Comparison of ENCODE assay signal across 8 mouse cellular contexts in the genomic region with DNA sequence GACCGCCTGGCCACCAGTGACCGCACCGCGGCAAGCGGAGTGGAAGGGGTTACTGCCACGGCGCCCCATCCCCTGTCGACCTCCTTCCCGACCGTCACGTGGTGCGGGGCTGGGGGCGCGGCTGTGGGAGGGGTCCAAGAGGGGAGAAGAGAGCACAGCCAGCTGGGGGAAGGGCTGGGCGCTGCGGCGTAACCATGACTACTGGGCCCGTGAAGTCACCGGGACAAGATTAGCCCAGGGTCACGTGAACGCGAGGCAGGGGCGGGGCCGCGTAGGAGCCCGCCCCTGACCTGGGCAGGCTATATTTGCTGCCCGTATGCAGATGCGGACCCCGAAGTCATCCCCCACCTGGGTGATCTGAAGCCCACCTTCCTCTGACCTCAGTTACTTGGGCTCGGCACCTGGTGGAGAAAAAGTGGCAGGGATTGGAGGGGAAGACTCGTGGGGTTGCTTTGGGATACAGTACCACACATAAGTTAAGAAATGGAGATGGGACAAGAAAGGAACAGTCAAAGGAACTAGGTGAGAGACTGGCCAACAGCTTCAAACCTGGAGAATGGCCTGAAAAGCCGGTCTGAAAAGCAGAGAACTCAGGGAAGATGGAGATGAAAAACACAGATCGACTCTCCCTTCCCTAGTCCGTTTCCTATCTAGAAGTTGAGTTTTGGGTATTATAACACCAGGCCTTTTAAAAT. TPM values are rescaled to one million over a fixed set of nuclear protein-coding genes. Genes with fewer than 3 reads are reported as not detected.
DNase-seq lines count a peak whose midpoint lies in the region; ATAC-seq and TF ChIP-seq lines count a peak whose summit lies in the region.

No protein-coding gene starts in this region.

- H3K4me1 ChIP-seq in E14TG2a.4 (replicated peaks; ENCODE audit: low read depth, low read length), result peaks cover 67% of the 10 kb centered on the region
- H3K4me1 ChIP-seq in forebrain, embryonic 12.5 days, result peaks cover 66% of the 10 kb centered on the region
- peaks cover 13% of the 10 kb centered on the region for H3K4me1 ChIP-seq in heart, postnatal 0 days (ENCODE audit: control insufficient read depth, insufficient read depth)
- peaks cover 28% of the 10 kb centered on the region for H3K4me1 ChIP-seq in liver, embryonic 15.5 days (replicated peaks)
- peaks cover 52% of the 10 kb centered on the region for H3K4me1 ChIP-seq in neural tube, embryonic 12.5 days
- H3K4me1 ChIP-seq in stomach, postnatal 0 days (replicated peaks; ENCODE audit: control insufficient read depth, insufficient read depth), result no peaks in the 10 kb centered on the region

- H3K9me3 ChIP-seq in E14TG2a.4 (ENCODE audit: low read length), result no peaks in the 10 kb centered on the region
- no peaks in the 10 kb centered on the region for H3K9me3 ChIP-seq in forebrain, embryonic 12.5 days
- H3K9me3 ChIP-seq in heart, postnatal 0 days (replicated peaks; ENCODE audit: control insufficient read depth, low read length), result no peaks in the 10 kb centered on the region
- no peaks in the 10 kb centered on the region for H3K9me3 ChIP-seq in liver, embryonic 15.5 days (replicated peaks)
- H3K9me3 ChIP-seq in neural tube, embryonic 12.5 days, result no peaks in the 10 kb centered on the region
- no peaks in the 10 kb centered on the region for H3K9me3 ChIP-seq in stomach, postnatal 0 days (ENCODE audit: control insufficient read depth, low read length)

- DNase-seq in c-Kit-positive CD71-positive TER-119-positive erythroid progenitor cells, embryonic 14.5 days (ENCODE audit: low spot score), result peak; percentile 70
- DNase-seq in heart, postnatal 0 days (ENCODE audit: low spot score), result peak; percentile 82
- DNase-seq in kidney, postnatal 36 days, result peak; percentile 90 to 92
- peak; percentile 88 for DNase-seq in stomach, postnatal 0 days (ENCODE audit: low spot score)

- H3K27ac ChIP-seq in forebrain, embryonic 12.5 days, result peak overlapping the region; percentile 90
- peak overlapping the region; percentile 54 for H3K27ac ChIP-seq in heart, postnatal 0 days (ENCODE audit: low read depth)
- H3K27ac ChIP-seq in liver, embryonic 15.5 days (replicated peaks), result no peak overlapping the region
- H3K27ac ChIP-seq in neural tube, embryonic 12.5 days, result peak overlapping the region; percentile 75
- peak overlapping the region; percentile 78 for H3K27ac ChIP-seq in stomach, postnatal 0 days (replicated peaks)

- peak overlapping the region; percentile 90 for H3K4me3 ChIP-seq in E14TG2a.4 (replicated peaks; ENCODE audit: low read length)
- peak overlapping the region; percentile 59 for H3K4me3 ChIP-seq in forebrain, embryonic 12.5 days (replicated peaks)
- H3K4me3 ChIP-seq in heart, postnatal 0 days (ENCODE audit: low read depth, low read length), result peak overlapping the region; percentile 71
- peak overlapping the region; percentile 63 for H3K4me3 ChIP-seq in liver, embryonic 15.5 days (replicated peaks)
- H3K4me3 ChIP-seq in neural tube, embryonic 12.5 days, result peak overlapping the region; percentile 59
- H3K4me3 ChIP-seq in stomach, postnatal 0 days (ENCODE audit: low read depth, low read length), result peak overlapping the region; percentile 65

- peak overlapping the region; percentile 71 for H3K4me2 ChIP-seq in forebrain, embryonic 12.5 days
- H3K4me2 ChIP-seq in heart, postnatal 0 days (ENCODE audit: low read depth, low read length), result peak overlapping the region; percentile 97
- peak overlapping the region; percentile 96 for H3K4me2 ChIP-seq in liver, embryonic 15.5 days
- peak overlapping the region; percentile 83 for H3K4me2 ChIP-seq in neural tube, embryonic 12.5 days (replicated peaks)
- peak overlapping the region; percentile 96 for H3K4me2 ChIP-seq in stomach, postnatal 0 days (replicated peaks; ENCODE audit: low read depth)

- H3K9ac ChIP-seq in forebrain, embryonic 12.5 days, result peak overlapping the region; percentile 72
- peak overlapping the region; percentile 62 for H3K9ac ChIP-seq in heart, postnatal 0 days (replicated peaks; ENCODE audit: low read depth, low read length)
- peak overlapping the region; percentile 47 for H3K9ac ChIP-seq in liver, embryonic 15.5 days
- H3K9ac ChIP-seq in neural tube, embryonic 12.5 days, result peak overlapping the region; percentile 66
- H3K9ac ChIP-seq in stomach, postnatal 0 days (ENCODE audit: low read length), result peak overlapping the region; percentile 68

- TF ChIP-seq CTCF in E14TG2a.4 (conservative IDR thresholded peaks at IDR 0.05; ENCODE audit: low read length), result no peak
- no peak for TF ChIP-seq CTCF in heart, postnatal 0 days (IDR thresholded peaks at IDR 0.05; ENCODE audit: low read depth)
- no peak; the same call in 1 of the 2 replicates for TF ChIP-seq CTCF in stomach, postnatal 0 days (IDR thresholded peaks at IDR 0.05; ENCODE audit: low read depth)

- peaks cover 31% of the 10 kb centered on the region for H3K36me3 ChIP-seq in E14TG2a.4 (ENCODE audit: insufficient read depth, low read length)
- peaks cover 12% of the 10 kb centered on the region for H3K36me3 ChIP-seq in forebrain, embryonic 12.5 days (replicated peaks)
- H3K36me3 ChIP-seq in heart, postnatal 0 days (replicated peaks; ENCODE audit: control insufficient read depth, insufficient read depth, low read length), result no peaks in the 10 kb centered on the region
- H3K36me3 ChIP-seq in liver, embryonic 15.5 days (replicated peaks), result no peaks in the 10 kb centered on the region
- H3K36me3 ChIP-seq in neural tube, embryonic 12.5 days, result peaks cover 3% of the 10 kb centered on the region; the same call in 1 of the 2 replicates
- no peaks in the 10 kb centered on the region for H3K36me3 ChIP-seq in stomach, postnatal 0 days (ENCODE audit: control insufficient read depth, insufficient read depth, low read length)

- peak; percentile 96 for ATAC-seq in forebrain, embryonic 12.5 days (ENCODE audit: low FRiP score)
- ATAC-seq in heart, postnatal 0 days (ENCODE audit: insufficient read depth, low read depth), result peak; percentile 95
- ATAC-seq in liver, embryonic 15.5 days (ENCODE audit: insufficient read depth), result peak; percentile 79
- ATAC-seq in neural tube, embryonic 12.5 days (ENCODE audit: low FRiP score, low read depth), result peak; percentile 95
- peak; percentile 90 for ATAC-seq in stomach, postnatal 0 days (ENCODE audit: low FRiP score, low TSS enrichment)

- 0 out of 2 replicates have a peak, but pooled peaks have one; percentile 40 for TF ChIP-seq EP300 in heart, postnatal 0 days (IDR thresholded peaks at IDR 0.05; ENCODE audit: low read depth)
- TF ChIP-seq EP300 in stomach, postnatal 0 days (optimal IDR thresholded peaks at IDR 0.05), result no peak

- no peaks in the 10 kb centered on the region for H3K27me3 ChIP-seq in E14TG2a.4 (ENCODE audit: insufficient read depth, low read length)
- no peaks in the 10 kb centered on the region for H3K27me3 ChIP-seq in forebrain, embryonic 12.5 days
- no peaks in the 10 kb centered on the region for H3K27me3 ChIP-seq in heart, postnatal 0 days (ENCODE audit: control insufficient read depth, insufficient read depth, low read length)
- peaks cover 35% of the 10 kb centered on the region for H3K27me3 ChIP-seq in liver, embryonic 15.5 days
- no peaks in the 10 kb centered on the region for H3K27me3 ChIP-seq in neural tube, embryonic 12.5 days (replicated peaks)
- no peaks in the 10 kb centered on the region for H3K27me3 ChIP-seq in stomach, postnatal 0 days (ENCODE audit: control insufficient read depth, insufficient read depth, low read length)

- WGBS in forebrain, embryonic 12.5 days, result 3% methylated on average over 34 of the region's 34 CpGs
- WGBS in heart, postnatal 0 days, result 3% methylated on average over 32 of the region's 34 CpGs
- WGBS in liver, embryonic 15.5 days (ENCODE audit: insufficient replicate concordance), result 5% methylated on average over 34 of the region's 34 CpGs
- WGBS in neural tube, embryonic 12.5 days, result 4% methylated on average over 34 of the region's 34 CpGs
- 3% methylated on average over 30 of the region's 34 CpGs for WGBS in stomach, postnatal 0 days

RNA-seq across cellular contexts. Expression of gene Map3k12, which starts 6.1 kb away (rescaled TPM):
- 39.4 and 40.1 TPM in 2 replicates for polyA plus RNA-seq in forebrain, embryonic 12.5 days (2016; fragmentation: Nextera tagmentation; extraction: Ambion mirVana)
- 4.7 and 6.1 TPM in 2 replicates for total RNA-seq in heart, postnatal 0 days (2014; rRNA removed; ENCODE audit: low replicate concordance)
- polyA plus RNA-seq in heart, postnatal 0 days (2015; fragmentation: Nextera tagmentation; extraction: Ambion mirVana), result 4.1 and 4.6 TPM in 2 replicates
- 1.5 TPM in 2 replicates for polyA plus RNA-seq in liver, embryonic 15.5 days (2015; fragmentation: Nextera tagmentation; extraction: Ambion mirVana)
- 48.8 and 51.9 TPM in 2 replicates for polyA plus RNA-seq in neural tube, embryonic 12.5 days (2016; fragmentation: Nextera tagmentation; extraction: Ambion mirVana)
- polyA plus RNA-seq in stomach, postnatal 0 days (2015; fragmentation: Nextera tagmentation; extraction: Ambion mirVana), result 3.3 and 3.9 TPM in 2 replicates

RNA-seq across cellular contexts. Expression of gene Gm10337, which starts 7.2 kb away (rescaled TPM):
- polyA plus RNA-seq in forebrain, embryonic 12.5 days (2016; fragmentation: Nextera tagmentation; extraction: Ambion mirVana), result 3.9 and 7.9 TPM in 2 replicates
- total RNA-seq in heart, postnatal 0 days (2014; rRNA removed; ENCODE audit: low replicate concordance), result not detected in 2 replicates
- polyA plus RNA-seq in heart, postnatal 0 days (2015; fragmentation: Nextera tagmentation; extraction: Ambion mirVana), result not detected in 2 replicates
- polyA plus RNA-seq in liver, embryonic 15.5 days (2015; fragmentation: Nextera tagmentation; extraction: Ambion mirVana), result not detected in 2 replicates
- polyA plus RNA-seq in neural tube, embryonic 12.5 days (2016; fragmentation: Nextera tagmentation; extraction: Ambion mirVana), result not detected in 2 replicates
- polyA plus RNA-seq in stomach, postnatal 0 days (2015; fragmentation: Nextera tagmentation; extraction: Ambion mirVana), result not detected in 2 replicates

RNA-seq across cellular contexts. Expression of gene Tarbp2, which starts 7.3 kb away (rescaled TPM):
- 91.9 and 93.5 TPM in 2 replicates for polyA plus RNA-seq in forebrain, embryonic 12.5 days (2016; fragmentation: Nextera tagmentation; extraction: Ambion mirVana)
- total RNA-seq in heart, postnatal 0 days (2014; rRNA removed; ENCODE audit: low replicate concordance), result 73.7 and 74.9 TPM in 2 replicates
- 65.4 and 68.5 TPM in 2 replicates for polyA plus RNA-seq in heart, postnatal 0 days (2015; fragmentation: Nextera tagmentation; extraction: Ambion mirVana)
- polyA plus RNA-seq in liver, embryonic 15.5 days (2015; fragmentation: Nextera tagmentation; extraction: Ambion mirVana), result 42.0 and 46.8 TPM in 2 replicates
- polyA plus RNA-seq in neural tube, embryonic 12.5 days (2016; fragmentation: Nextera tagmentation; extraction: Ambion mirVana), result 97.9 and 105 TPM in 2 replicates
- 41.7 and 44.3 TPM in 2 replicates for polyA plus RNA-seq in stomach, postnatal 0 days (2015; fragmentation: Nextera tagmentation; extraction: Ambion mirVana)

RNA-seq across cellular contexts. Expression of gene Npff, which starts 14.0 kb away (rescaled TPM):
- 2.7 and 2.9 TPM in 2 replicates for polyA plus RNA-seq in forebrain, embryonic 12.5 days (2016; fragmentation: Nextera tagmentation; extraction: Ambion mirVana)
- total RNA-seq in heart, postnatal 0 days (2014; rRNA removed; ENCODE audit: low replicate concordance), result 0.84 TPM in 1 of 2 replicates, not detected in the other
- polyA plus RNA-seq in heart, postnatal 0 days (2015; fragmentation: Nextera tagmentation; extraction: Ambion mirVana), result 0.89 and 1.1 TPM in 2 replicates
- polyA plus RNA-seq in liver, embryonic 15.5 days (2015; fragmentation: Nextera tagmentation; extraction: Ambion mirVana), result 0.63 and 1.1 TPM in 2 replicates
- 4.8 and 5.4 TPM in 2 replicates for polyA plus RNA-seq in neural tube, embryonic 12.5 days (2016; fragmentation: Nextera tagmentation; extraction: Ambion mirVana)
- 1.1 and 1.3 TPM in 2 replicates for polyA plus RNA-seq in stomach, postnatal 0 days (2015; fragmentation: Nextera tagmentation; extraction: Ambion mirVana)

RNA-seq across cellular contexts. Expression of gene Pcbp2, which starts 40.4 kb away (rescaled TPM):
- polyA plus RNA-seq in forebrain, embryonic 12.5 days (2016; fragmentation: Nextera tagmentation; extraction: Ambion mirVana), result 191 and 192 TPM in 2 replicates
- 180 and 221 TPM in 2 replicates for total RNA-seq in heart, postnatal 0 days (2014; rRNA removed; ENCODE audit: low replicate concordance)
- polyA plus RNA-seq in heart, postnatal 0 days (2015; fragmentation: Nextera tagmentation; extraction: Ambion mirVana), result 118 and 121 TPM in 2 replicates
- polyA plus RNA-seq in liver, embryonic 15.5 days (2015; fragmentation: Nextera tagmentation; extraction: Ambion mirVana), result 64.1 and 73.9 TPM in 2 replicates
- 144 and 152 TPM in 2 replicates for polyA plus RNA-seq in neural tube, embryonic 12.5 days (2016; fragmentation: Nextera tagmentation; extraction: Ambion mirVana)
- polyA plus RNA-seq in stomach, postnatal 0 days (2015; fragmentation: Nextera tagmentation; extraction: Ambion mirVana), result 90.7 and 96.2 TPM in 2 replicates
